Mouse (Mus musculus) megakaryocyte progenitor cell, adult 5-6 weeks (primary cell): ENCODE measurements at regions not wholly inside any gene's neighbourhood (a gene's known extent, or its start where the extent isn't known, plus 50 kb on each side); places are given as distances from the start of the nearest gene placed in this dataset.
A peak's percentile ranks its signal among the peaks of the same experiment; 100 is the strongest.

Source experiments
- ATAC-seq: replicated peaks from 2 replicates; pipeline ENCODE4 v1.8.0; 2016; ENCODE audit warnings: mild to moderate bottlenecking, moderate TSS enrichment, inconsistent platforms; ENCODE audit not compliant: poor library complexity

DNA sequence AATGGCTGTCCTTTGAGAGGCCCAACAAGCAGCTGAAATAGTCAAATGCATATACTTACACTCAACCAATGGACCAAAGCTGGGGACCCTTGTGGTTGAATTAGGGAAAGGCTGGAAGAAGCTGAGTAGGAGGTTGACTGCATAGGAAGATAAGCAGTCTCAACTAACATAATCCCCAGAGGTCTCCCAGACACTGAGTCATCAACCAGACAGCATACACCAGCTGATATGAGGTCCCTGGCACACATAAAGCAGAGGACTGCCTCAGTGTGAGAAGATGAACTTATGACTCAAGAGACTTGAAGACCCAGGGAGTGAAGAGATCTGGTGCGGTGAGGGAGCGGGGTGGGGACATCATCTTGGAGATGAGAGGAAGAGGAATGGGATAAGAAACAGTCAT is 863.8 kb downstream of the Nap1l3 start:
- no peak for ATAC-seq

GRCm38 (mm10) chrX:121519830-121520229 is 877.4 kb downstream of the Nap1l3 start:
- ATAC-seq: no peak

DNA sequence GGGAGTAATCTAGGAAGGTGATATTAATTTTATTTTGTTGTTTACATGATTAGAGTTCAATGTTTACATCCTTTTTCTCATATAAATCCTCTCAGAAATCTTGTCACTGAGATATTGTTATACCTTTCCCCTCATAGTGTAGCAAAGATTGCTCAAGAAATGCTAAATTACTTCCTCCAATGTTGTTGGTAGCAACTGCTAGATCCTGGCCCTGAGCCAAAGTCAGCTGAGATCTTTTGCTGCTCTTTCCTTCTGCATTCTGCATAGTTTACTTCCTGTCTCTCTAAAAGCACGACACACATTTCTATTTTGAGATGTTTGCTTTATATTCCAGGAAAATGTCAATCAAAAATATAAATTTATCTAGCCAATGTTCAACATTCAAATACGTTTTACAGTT is 899.5 kb downstream of the Nap1l3 start:
- peak; percentile 84 for ATAC-seq

DNA sequence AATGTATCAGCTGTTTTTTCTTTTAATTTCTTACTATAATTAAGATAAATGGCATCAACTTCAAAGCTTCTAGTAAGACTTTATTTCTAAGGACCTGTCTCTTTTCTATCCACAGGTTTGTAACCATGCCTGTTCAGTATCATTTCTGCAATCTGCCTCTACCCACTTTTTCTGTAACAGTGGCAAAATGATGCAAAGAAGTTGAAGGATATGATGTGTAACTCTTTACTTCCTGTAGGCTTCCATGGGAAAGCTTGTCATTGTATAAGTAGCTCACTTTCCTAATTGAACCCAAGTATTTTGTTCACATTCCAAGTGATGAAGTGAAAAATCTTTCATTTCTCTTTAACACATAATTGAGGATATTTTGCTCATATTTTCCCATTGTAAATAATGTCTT is 900.0 kb downstream of the Nap1l3 start:
- peak; percentile 61 for ATAC-seq

DNA sequence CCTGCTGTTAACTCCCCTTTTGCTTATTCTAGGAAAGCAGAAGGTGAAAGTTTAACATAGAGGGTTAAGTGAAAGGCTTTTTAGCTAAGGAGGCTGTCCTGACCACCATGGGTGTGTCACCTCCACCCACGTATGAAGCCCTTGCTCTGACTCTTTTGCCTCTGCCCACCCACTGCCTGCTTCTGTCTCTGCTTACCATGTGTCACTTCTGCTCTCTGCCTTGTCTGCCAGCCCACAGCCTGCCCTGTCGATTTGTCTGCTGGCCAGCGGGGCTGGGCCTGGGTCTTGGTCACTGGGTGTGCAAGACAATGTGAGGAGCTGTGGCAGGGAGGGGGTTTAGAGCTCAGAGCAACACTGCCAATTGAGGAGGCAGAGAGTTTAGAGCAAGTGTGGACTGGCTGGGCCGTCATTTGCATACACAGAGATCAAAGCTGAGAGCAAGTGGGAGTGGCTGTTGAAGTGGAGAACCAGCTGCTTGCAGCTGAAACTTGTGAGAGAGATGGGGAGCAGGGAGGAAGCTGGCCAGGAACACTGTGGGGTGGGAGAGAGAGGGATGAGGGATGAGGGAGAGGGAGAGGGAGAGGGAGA is 917.7 kb downstream of the Nap1l3 start:
- ATAC-seq: no peak

DNA sequence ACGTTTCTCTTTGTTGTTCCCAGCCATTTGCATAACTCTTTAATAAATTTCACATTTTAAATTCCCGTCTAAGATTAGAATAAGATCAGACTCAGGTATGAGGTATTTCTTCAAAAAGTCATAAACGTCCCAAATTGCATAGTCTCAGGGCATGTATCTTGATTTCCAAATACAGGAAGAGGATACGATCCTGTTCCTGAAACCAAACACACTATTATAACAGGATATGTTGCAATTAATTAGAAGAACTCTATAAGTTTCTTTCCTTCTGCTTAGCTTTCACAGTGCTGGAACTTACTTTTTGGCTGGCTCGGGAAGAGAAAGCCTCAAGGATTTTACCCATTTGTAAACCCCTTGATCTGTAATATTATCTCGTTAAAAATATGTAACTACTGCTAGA is 968.1 kb downstream of the Nap1l3 start:
- ATAC-seq: peak; percentile 69
